Mouse (Mus musculus): ENCODE results near the gene Tmem88b.

Gene Tmem88b

GRCm38 (mm10) chr4:155785819-155786218 is at the start of gene Tmem88b:
Gene Tmem88b, minus strand, starts transcription at chr4:155785874.
- in situ Hi-C loops (cut with MboI; ENCODE audit: low sequenced_read_pairs): no loop called here

GRCm38 (mm10) chr4:155833836-155834235 is 48.2 kb upstream of the Tmem88b start:
- in situ Hi-C loops (cut with MboI; ENCODE audit: low sequenced_read_pairs): no loop called here

- in situ Hi-C loops (cut with MboI; ENCODE audit: low sequenced_read_pairs): no loop called here
Measured at GRCm38 (mm10) chr4:155833234-155833633, 47.6 kb upstream of the Tmem88b start.

- in situ Hi-C loops (cut with MboI; ENCODE audit: low sequenced_read_pairs): no loop called here
Measured at GRCm38 (mm10) chr4:155832321-155832720, 46.6 kb upstream of the Tmem88b start.

GRCm38 (mm10) chr4:155831831-155832230 is 46.2 kb upstream of the Tmem88b start:
- in situ Hi-C loops (cut with MboI; ENCODE audit: low sequenced_read_pairs): no loop called here

- in situ Hi-C loops (cut with MboI; ENCODE audit: low sequenced_read_pairs): no loop called here
Measured at GRCm38 (mm10) chr4:155831205-155831766, 45.6 kb upstream of the Tmem88b start, which contains the start of gene Aurkaip1. Gene Aurkaip1, plus strand, starts transcription at chr4:155831272.

GRCm38 (mm10) chr4:155830596-155830995 is 44.9 kb upstream of the Tmem88b start:
- in situ Hi-C loops (cut with MboI; ENCODE audit: low sequenced_read_pairs): no loop called here

- in situ Hi-C loops (cut with MboI; ENCODE audit: low sequenced_read_pairs): no loop called here
Measured at GRCm38 (mm10) chr4:155829866-155830265, 44.2 kb upstream of the Tmem88b start.

GRCm38 (mm10) chr4:155823443-155823842 is 37.8 kb upstream of the Tmem88b start:
- in situ Hi-C loops (cut with MboI; ENCODE audit: low sequenced_read_pairs): no loop called here

GRCm38 (mm10) chr4:155821025-155821424 is 35.4 kb upstream of the Tmem88b start:
- in situ Hi-C loops (cut with MboI; ENCODE audit: low sequenced_read_pairs): no loop called here

- in situ Hi-C loops (cut with MboI; ENCODE audit: low sequenced_read_pairs): no loop called here
Measured at GRCm38 (mm10) chr4:155817533-155817932, 31.9 kb upstream of the Tmem88b start.

- in situ Hi-C loops (cut with MboI; ENCODE audit: low sequenced_read_pairs): no loop called here
Measured at GRCm38 (mm10) chr4:155812665-155813181, 27.0 kb upstream of the Tmem88b start.

GRCm38 (mm10) chr4:155811929-155812664 is 26.4 kb upstream of the Tmem88b start, which contains the start of gene Ccnl2:
Gene Ccnl2, plus strand, starts transcription at chr4:155812489.
- in situ Hi-C loops (cut with MboI; ENCODE audit: low sequenced_read_pairs): no loop called here

GRCm38 (mm10) chr4:155807841-155808240 is 22.2 kb upstream of the Tmem88b start:
- in situ Hi-C loops (cut with MboI; ENCODE audit: low sequenced_read_pairs): no loop called here

GRCm38 (mm10) chr4:155803340-155804041 is 17.8 kb upstream of the Tmem88b start:
- in situ Hi-C loops (cut with MboI; ENCODE audit: low sequenced_read_pairs): no loop called here

GRCm38 (mm10) chr4:155802741-155803339 is 17.2 kb upstream of the Tmem88b start, which contains the start of gene Mrpl20:
Gene Mrpl20, plus strand, starts transcription at chr4:155802878.
- in situ Hi-C loops (cut with MboI; ENCODE audit: low sequenced_read_pairs): no loop called here

- in situ Hi-C loops (cut with MboI; ENCODE audit: low sequenced_read_pairs): no loop called here
Measured at GRCm38 (mm10) chr4:155802075-155802474, 16.4 kb upstream of the Tmem88b start.

- in situ Hi-C loops (cut with MboI; ENCODE audit: low sequenced_read_pairs): no loop called here
Measured at GRCm38 (mm10) chr4:155793730-155794129, 8.1 kb upstream of the Tmem88b start.

GRCm38 (mm10) chr4:155791240-155791933 is 5.7 kb upstream of the Tmem88b start:
- in situ Hi-C loops (cut with MboI; ENCODE audit: low sequenced_read_pairs): no loop called here

GRCm38 (mm10) chr4:155790650-155791161 is 5.0 kb upstream of the Tmem88b start:
- in situ Hi-C loops (cut with MboI; ENCODE audit: low sequenced_read_pairs): no loop called here
